Mouse (Mus musculus) CH12.LX (cell line): Measurements from ENCODE around the gene Ctla4. TPM values are rescaled to one million over a fixed set of nuclear protein-coding genes. Genes with fewer than 3 reads are reported as not detected.

Experiments
- DNase-seq: peaks from one replicate; pipeline ENCODE4 v3.0.0-alpha.2; 2013; ENCODE audit errors: extremely low read depth
- H3K27ac ChIP-seq: 2 replicates; pipeline ENCODE4 v1.5.1; 2012; ENCODE audit warnings: low read depth, mild to moderate bottlenecking, control low read depth, moderate library complexity; ENCODE audit not compliant: insufficient read depth
- H3K27me3 ChIP-seq: replicated peaks from 2 replicates; pipeline ENCODE3; 2012; ENCODE audit warnings: inconsistent platforms
- H3K36me3 ChIP-seq, 2 experiments: replicated peaks in 1 of 2; 2 replicates each; pipeline versions ENCODE3 to v1.6.1; 2012; ENCODE audit warnings: inconsistent platforms in 1 of 2, low read length in 1 of 2, mild to moderate bottlenecking in 1 of 2, mixed read lengths in 1 of 2, moderate library complexity in 1 of 2; ENCODE audit not compliant: control insufficient read depth in 1 of 2, insufficient read depth in 1 of 2
- H3K4me1 ChIP-seq, 2 experiments: 2 replicates each; pipeline ENCODE4 v1.6.1; 2012; ENCODE audit warnings: inconsistent platforms in 1 of 2, moderate library complexity in 1 of 2; ENCODE audit not compliant: insufficient read depth in 2 of 2, control insufficient read depth in 1 of 2
- H3K4me2 ChIP-seq: 2 replicates; pipeline ENCODE4 v1.6.1; 2012; ENCODE audit warnings: low read depth, mild to moderate bottlenecking, control low read depth; ENCODE audit not compliant: poor library complexity, insufficient read depth, severe bottlenecking
- H3K4me3 ChIP-seq, 3 experiments: fragments of 150-350 bp in 1 of 3; sonication (generic) in 1 of 3; replicated peaks in 1 of 3; 2 replicates each; pipeline versions ENCODE3 to v1.5.1; 2011 to 2012; ENCODE audit warnings: low read depth in 2 of 3, low read length in 2 of 3, mild to moderate bottlenecking in 2 of 3, moderate library complexity in 2 of 3, control low read depth in 1 of 3, improper control_type of control experiment in 1 of 3, inconsistent platforms in 1 of 3, mixed read lengths in 1 of 3; ENCODE audit not compliant: poor library complexity in 1 of 3
- H3K79me2 ChIP-seq: replicated peaks from 2 replicates; pipeline ENCODE4 v1.6.1; 2012; ENCODE audit warnings: mild to moderate bottlenecking, moderate library complexity; ENCODE audit not compliant: control insufficient read depth, poor library complexity, insufficient read depth, severe bottlenecking; ENCODE audit errors: extremely low read depth
- H3K9ac ChIP-seq: 2 replicates; pipeline ENCODE4 v1.6.1; 2012; ENCODE audit warnings: low read depth, mild to moderate bottlenecking, control low read depth, moderate library complexity; ENCODE audit not compliant: insufficient read depth
- H3K9me3 ChIP-seq: replicated peaks from 2 replicates; pipeline ENCODE3; 2012; ENCODE audit warnings: low read length, inconsistent platforms, mixed read lengths
- CHD1 ChIP-seq: IDR thresholded peaks from 2 replicates; pipeline ENCODE4 v1.6.1; 2012; ENCODE audit warnings: low read depth, low read length, improper control_type of control experiment, inconsistent platforms
- CHD2 ChIP-seq: IDR thresholded peaks from 2 replicates; pipeline ENCODE4 v1.6.1; 2011; ENCODE audit warnings: low read length, improper control_type of control experiment
- E2F4 ChIP-seq: IDR thresholded peaks from 2 replicates; pipeline ENCODE4 v1.6.1; 2011; ENCODE audit warnings: low read depth, low read length, improper control_type of control experiment; ENCODE audit not compliant: insufficient replicate concordance
- ELF1 ChIP-seq: IDR thresholded peaks from 2 replicates; pipeline ENCODE4 v1.6.1; 2014; ENCODE audit warnings: low read depth, mild to moderate bottlenecking, inconsistent platforms, low read length, improper control_type of control experiment
- EP300 ChIP-seq: IDR thresholded peaks from 2 replicates; pipeline ENCODE4 v1.6.1; 2011; ENCODE audit warnings: low read length, improper control_type of control experiment
- GABPA ChIP-seq: IDR thresholded peaks from 2 replicates; pipeline ENCODE4 v1.6.1; 2012; ENCODE audit warnings: low read depth, low read length, improper control_type of control experiment, inconsistent platforms; ENCODE audit not compliant: insufficient replicate concordance
- JUN ChIP-seq: IDR thresholded peaks from 2 replicates; pipeline ENCODE4 v1.6.1; 2011; ENCODE audit warnings: low read depth, mild to moderate bottlenecking, low read length, improper control_type of control experiment, moderate library complexity; ENCODE audit not compliant: insufficient read depth
- JUND ChIP-seq: conservative IDR thresholded peaks from 2 replicates; pipeline ENCODE4 v1.6.1; 2011; ENCODE audit warnings: low read depth, low read length, improper control_type of control experiment
- KAT2A ChIP-seq: IDR thresholded peaks from 2 replicates; pipeline ENCODE4 v1.6.1; 2012; ENCODE audit warnings: low read length, improper control_type of control experiment, inconsistent platforms; ENCODE audit not compliant: insufficient replicate concordance
- MAX ChIP-seq: IDR thresholded peaks from 2 replicates; pipeline ENCODE4 v1.6.1; 2011; ENCODE audit warnings: low read length, improper control_type of control experiment
- MXI1 ChIP-seq: IDR thresholded peaks from 2 replicates; pipeline ENCODE4 v1.6.1; 2011; ENCODE audit warnings: mild to moderate bottlenecking, low read depth, low read length, improper control_type of control experiment
- NELFE ChIP-seq: IDR thresholded peaks from 2 replicates; pipeline ENCODE4 v1.6.1; 2011; ENCODE audit warnings: low read depth, low read length, improper control_type of control experiment
- POLR2AphosphoS2 ChIP-seq: IDR thresholded peaks from 2 replicates; pipeline ENCODE4 v1.6.1; 2011; ENCODE audit warnings: low read depth, low read length, improper control_type of control experiment
- RAD21 ChIP-seq: IDR thresholded peaks from 2 replicates; pipeline ENCODE4 v1.6.1; 2011; ENCODE audit warnings: low read depth, mild to moderate bottlenecking, low read length, improper control_type of control experiment, moderate library complexity
- RCOR1 ChIP-seq: conservative IDR thresholded peaks from 2 replicates; pipeline ENCODE4 v1.6.1; 2012; ENCODE audit warnings: low read depth, mild to moderate bottlenecking, inconsistent platforms, low read length, improper control_type of control experiment
- SIN3A ChIP-seq: IDR thresholded peaks from 2 replicates; pipeline ENCODE4 v1.6.1; 2012; ENCODE audit warnings: low read length, improper control_type of control experiment, inconsistent platforms
- TBP ChIP-seq: conservative IDR thresholded peaks from 2 replicates; pipeline ENCODE4 v1.6.1; 2011; ENCODE audit warnings: low read depth, low read length, improper control_type of control experiment
- TCF12 ChIP-seq: IDR thresholded peaks from 2 replicates; pipeline ENCODE4 v1.6.1; 2014; ENCODE audit warnings: low read depth, mild to moderate bottlenecking, inconsistent platforms, low read length, improper control_type of control experiment
- USF1 ChIP-seq: IDR thresholded peaks from 2 replicates; pipeline ENCODE4 v1.6.1; 2014; ENCODE audit warnings: low read depth, mild to moderate bottlenecking, inconsistent platforms, low read length, improper control_type of control experiment
- ZKSCAN1 ChIP-seq: IDR thresholded peaks from 2 replicates; pipeline ENCODE4 v1.6.1; 2012; ENCODE audit warnings: low read depth, inconsistent platforms, low read length, improper control_type of control experiment, borderline replicate concordance
- ZNF384 ChIP-seq: IDR thresholded peaks from 2 replicates; pipeline ENCODE4 v1.6.1; 2012; ENCODE audit warnings: low read depth, low read length, improper control_type of control experiment, inconsistent platforms
- dilution Hi-C: fragments of 300-500 bp; cut with MboI; formaldehyde crosslinking; loops from 2 replicates; pipeline ENCODE4 v1.14.3; 2020; ENCODE audit warnings: low sequenced_read_pairs; ENCODE audit not compliant: extremely low pct_unique_long_range_greater_than_20kb, extremely low pct_ligation_motif_present
- in situ Hi-C: fragments of 300-500 bp; cut with MboI; formaldehyde crosslinking; loops from 3 replicates; pipeline ENCODE4 v1.14.3; 2019; ENCODE audit warnings: low sequenced_read_pairs, low pct_ligation_motif_present, low pct_unique_long_range_greater_than_20kb, mixed read lengths
- polyA plus RNA-seq: library from polyadenylated mRNA; unstranded; fragments of >175 nt; gene quantifications from 2 replicates; pipeline ENCODE4 v1.2.1, GENCODE M21; 2012; ENCODE audit warnings: low read depth; ENCODE audit not compliant: insufficient read length
- total RNA-seq, 2 experiments: library from RNA; depleted of rRNA; stranded (reverse); fragments of 300-350 nt in 1 of 2; fragments of >200 nt in 1 of 2; gene quantifications; 2 replicates each; pipeline ENCODE4 v1.2.3; 2012 to 2014

The Ctla4 gene
- total and polyA plus RNA-seq, 3 experiments = 11.6 to 54.7 (median 53.7) TPM

- Histone ChIP-seq H3K36me3 (peaks cover 1 to 16% of the 10 kb centered on the region in 2 experiments), H3K4me2 (no peak overlapping the region), H3K9ac (no peak overlapping the region), H3K4me3 (no peak overlapping the region), H3K4me1 (peaks cover 0 to 2% of the 10 kb centered on the region in 2 experiments; a peak in 2 of 4 replicates), H3K27ac (no peak overlapping the region), H3K79me2 (no peaks in the 10 kb centered on the region), H3K27me3 (no peaks in the 10 kb centered on the region), H3K9me3 (no peaks in the 10 kb centered on the region)
- dilution Hi-C loops (no loop called here), in situ Hi-C loops (no loop called here)
- no peak for DNase-seq
- TF ChIP-seq MXI1 = no peak
- no peak for TF ChIP-seq POLR2AphosphoS2
- TF ChIP-seq E2F4 = no peak
- TF ChIP-seq SIN3A = no peak
- TF ChIP-seq NELFE = no peak
- TF ChIP-seq RCOR1 = no peak
- no peak for TF ChIP-seq JUN
- no peak for TF ChIP-seq KAT2A
- TF ChIP-seq EP300 = no peak
- TF ChIP-seq CHD2 = no peak
- no peak for TF ChIP-seq TBP
- TF ChIP-seq ELF1 = no peak
Measured at GRCm38 (mm10) chr1:60880116-60880867, 6.5 kb upstream of the Ctla4 start.

- H3K27me3 ChIP-seq = no peaks in the 10 kb centered on the region
- H3K79me2 ChIP-seq = no peaks in the 10 kb centered on the region
- dilution Hi-C loops = no loop called here
- TF ChIP-seq TBP (no peak), GABPA (no peak), RAD21 (no peak), MAX (no peak), TCF12 (no peak), ZKSCAN1 (no peak), CHD1 (no peak), NELFE (no peak), CHD2 (no peak), USF1 (no peak), ZNF384 (no peak), JUND (no peak)
- no peak overlapping the region for H3K4me2 ChIP-seq
- in situ Hi-C loops = no loop called here
- no peak for DNase-seq
- H3K9me3 ChIP-seq = no peaks in the 10 kb centered on the region
- H3K4me1 ChIP-seq = peaks cover under 1% of the 10 kb centered on the region in 2 experiments; a peak in 1 of 4 replicates
- H3K27ac ChIP-seq = no peak overlapping the region
- no peak overlapping the region for H3K4me3 ChIP-seq
- peaks cover 0 to 14% of the 10 kb centered on the region in 2 experiments for H3K36me3 ChIP-seq
- no peak overlapping the region for H3K9ac ChIP-seq
Measured at GRCm38 (mm10) chr1:60882792-60883191, 4.0 kb upstream of the Ctla4 start.
